Mouse (Mus musculus): ENCODE measurements around the gene Gm45140. TPM values are rescaled to one million over a fixed set of nuclear protein-coding genes. Genes with fewer than 3 reads are reported as not detected.

The Gm45140 gene
- polyA plus RNA-seq, 1 experiment from 2014 or later: 3.3 TPM

DNA sequence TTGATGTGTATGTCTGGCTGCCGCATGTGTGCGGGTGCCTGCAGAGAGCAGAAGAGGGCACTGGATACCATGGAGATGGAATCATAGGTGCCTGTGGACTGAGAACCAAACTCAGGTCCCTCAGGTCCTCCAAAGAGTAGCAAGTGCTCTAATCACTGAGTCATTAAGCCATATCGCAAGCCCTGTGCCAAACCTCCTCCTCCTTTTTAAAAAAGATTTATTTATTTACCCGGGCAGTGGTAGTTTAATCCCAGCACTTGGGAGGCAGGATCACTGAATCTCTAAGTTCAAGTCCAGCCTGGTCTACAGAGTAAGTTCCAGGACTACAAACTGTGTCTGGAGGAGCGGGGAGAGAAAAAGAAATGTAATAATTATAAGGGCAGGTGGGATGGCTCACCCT is 21.1 kb downstream of the Gm45140 start:
- ATAC-seq (ENCODE audit: insufficient read depth) (no peak), DNase-seq (no peak)
- TF ChIP-seq CTCF (IDR thresholded peaks at IDR 0.05; ENCODE audit: low read depth): no peak
- Histone ChIP-seq H3K4me1 (ENCODE audit: insufficient read depth) (peaks cover 5% of the 10 kb centered on the region; the same call in 1 of the 2 replicates), H3K9ac (no peak overlapping the region), H3K9me3 (ENCODE audit: low read depth, low read length) (no peaks in the 10 kb centered on the region), H3K36me3 (ENCODE audit: insufficient read depth) (peaks cover 51% of the 10 kb centered on the region), H3K27me3 (ENCODE audit: insufficient read depth, low read length) (no peaks in the 10 kb centered on the region), H3K4me2 (no peak overlapping the region), H3K4me3 (ENCODE audit: low read depth, low read length) (no peak overlapping the region), H3K27ac (ENCODE audit: low read depth) (no peak overlapping the region)
- 91% methylated on average over 5 of the region's 5 CpGs for WGBS

DNA sequence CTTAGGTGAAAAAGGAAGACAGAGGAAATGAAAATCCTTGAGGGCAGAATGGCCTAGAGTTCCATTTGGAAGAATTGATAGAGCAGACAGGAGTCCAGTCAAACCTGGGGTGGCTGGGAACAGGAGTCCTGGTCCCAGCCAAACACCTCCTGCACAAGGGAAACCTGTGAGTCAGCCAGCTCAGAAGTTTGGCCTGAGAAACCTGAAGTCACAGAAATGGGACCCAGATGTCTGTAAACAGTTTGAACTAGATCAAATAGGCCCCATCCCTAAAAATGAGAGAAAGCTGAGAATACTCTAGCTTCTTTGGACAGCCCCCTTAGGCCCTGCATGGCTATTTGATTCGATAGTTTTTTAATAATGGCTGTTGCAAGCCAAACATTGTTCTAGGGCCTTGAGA is 22.9 kb downstream of the Gm45140 start:
- ATAC-seq (ENCODE audit: insufficient read depth) (no peak), DNase-seq (no peak)
- no peaks in the 10 kb centered on the region for H3K27me3 ChIP-seq (ENCODE audit: insufficient read depth, low read length)
- TF ChIP-seq CTCF (IDR thresholded peaks at IDR 0.05; ENCODE audit: low read depth): no peak
- peaks cover 32% of the 10 kb centered on the region for H3K36me3 ChIP-seq (ENCODE audit: insufficient read depth)
- 90% methylated on average over 1 of the region's 1 CpGs for WGBS
- H3K4me3 ChIP-seq (ENCODE audit: low read depth, low read length): peak overlapping the region; percentile 77
- H3K9me3 ChIP-seq (ENCODE audit: low read depth, low read length): no peaks in the 10 kb centered on the region
- no peak overlapping the region for H3K9ac ChIP-seq
- peaks cover 5% of the 10 kb centered on the region; the same call in 1 of the 2 replicates for H3K4me1 ChIP-seq (ENCODE audit: insufficient read depth)
- H3K27ac ChIP-seq (ENCODE audit: low read depth): peak overlapping the region; percentile 77
- H3K4me2 ChIP-seq: peak overlapping the region; percentile 74

DNA sequence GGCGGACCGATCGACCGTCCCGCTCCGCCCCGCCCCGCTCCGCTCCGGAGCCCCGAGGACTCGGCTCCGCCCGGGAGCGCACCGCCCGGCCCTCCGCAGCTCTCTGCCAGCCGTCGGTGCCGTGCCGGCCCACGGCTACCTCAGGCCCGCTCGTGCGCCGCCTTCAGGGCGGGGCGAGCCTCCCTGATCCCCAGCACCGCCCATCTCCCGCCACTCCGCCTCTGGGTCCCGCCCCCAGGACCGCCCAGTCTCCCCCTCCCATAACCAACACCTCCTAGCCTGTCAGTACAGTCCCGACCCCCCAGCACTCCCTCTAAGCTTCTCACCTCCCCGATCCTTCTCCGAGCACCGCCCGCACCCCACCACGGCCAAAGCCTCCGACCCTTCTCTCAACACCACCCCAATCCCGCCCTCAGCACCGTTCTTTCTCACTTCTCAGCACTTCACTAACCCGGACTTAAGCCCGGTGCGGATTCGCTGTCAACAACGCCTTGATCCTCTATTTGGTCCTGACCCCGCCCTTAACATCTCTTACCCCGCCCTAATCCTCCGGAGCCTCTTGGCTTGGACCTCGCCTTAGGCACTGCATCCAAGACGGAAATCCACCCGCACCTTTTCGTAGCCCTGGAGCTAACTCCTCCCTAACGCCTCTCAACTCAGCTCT is 23.8 kb downstream of the Gm45140 start, which contains the start of gene Rab43:
TSS of gene Rab43 (minus strand) at position 490 of the 664 bp plus-strand sequence.
- H3K9me3 ChIP-seq (ENCODE audit: low read depth, low read length): no peaks in the 10 kb centered on the region
- TF ChIP-seq CTCF (IDR thresholded peaks at IDR 0.05; ENCODE audit: low read depth): peak; percentile 28; the same call in 1 of the 2 replicates
- peak within 1 kb of the TSS; percentile 83 for H3K27ac ChIP-seq (ENCODE audit: low read depth)
- under 1% methylated on average over 56 of the region's 56 CpGs for WGBS
- DNase-seq (peak; percentile 95), ATAC-seq (ENCODE audit: insufficient read depth) (peak; percentile 96)
- peaks cover 5% of the 10 kb centered on the region; the same call in 1 of the 2 replicates for H3K4me1 ChIP-seq (ENCODE audit: insufficient read depth)
- peak within 1 kb of the TSS; percentile 77 for H3K9ac ChIP-seq
- no peaks in the 10 kb centered on the region for H3K27me3 ChIP-seq (ENCODE audit: insufficient read depth, low read length)
- H3K4me2 ChIP-seq: peak within 1 kb of the TSS; percentile 74
- peak within 1 kb of the TSS; percentile 77 for H3K4me3 ChIP-seq (ENCODE audit: low read depth, low read length)
- H3K36me3 ChIP-seq (ENCODE audit: insufficient read depth): peaks cover 24% of the 10 kb centered on the region; the same call in 1 of the 2 replicates

DNA sequence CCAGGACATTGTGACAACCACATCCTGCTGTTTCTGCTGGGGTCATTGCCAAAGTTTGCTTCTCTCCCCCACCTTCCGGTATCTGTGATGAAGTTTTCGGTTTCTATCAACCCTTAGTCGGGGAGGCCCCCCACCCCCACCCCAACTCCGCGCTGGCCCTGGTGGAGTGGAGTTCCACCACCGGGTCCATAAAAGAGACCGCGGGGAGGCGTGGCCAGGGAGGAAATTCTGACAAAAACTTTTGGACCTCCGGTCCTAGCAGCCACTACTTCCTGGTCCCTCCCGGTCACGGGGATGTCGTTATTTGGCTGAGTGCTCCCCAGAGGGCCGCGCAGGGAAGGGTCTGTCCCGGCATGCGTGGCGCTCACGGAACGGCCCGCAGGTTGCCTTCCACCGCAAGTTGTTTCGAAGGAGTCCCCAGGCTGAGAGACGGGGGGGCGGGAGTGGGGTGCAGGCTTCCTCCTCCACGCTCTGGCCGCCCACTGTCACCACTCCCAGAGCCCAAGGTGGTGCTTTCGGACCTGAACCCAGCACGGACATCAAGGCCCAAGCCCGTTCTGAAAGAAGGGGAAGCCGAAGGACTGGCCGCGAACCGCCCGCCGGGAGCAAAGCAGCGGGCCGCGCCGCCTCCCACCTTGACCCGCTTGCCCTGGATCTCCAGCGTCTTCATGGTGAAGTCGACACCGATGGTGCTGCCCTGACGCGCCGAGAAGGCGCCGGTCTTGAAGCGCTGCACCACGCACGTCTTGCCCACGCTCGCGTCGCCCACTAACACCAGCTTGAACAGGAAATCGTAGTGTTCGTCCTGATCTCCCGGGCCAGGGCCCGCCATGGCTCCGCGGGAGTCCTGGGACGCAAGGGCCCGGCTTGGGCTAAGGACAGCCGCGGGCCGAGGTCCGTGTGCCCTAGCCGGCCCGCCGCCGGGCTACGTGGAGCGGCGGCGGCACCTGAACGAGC is 24.6 kb downstream of the Gm45140 start:
- H3K9me3 ChIP-seq (ENCODE audit: low read depth, low read length): no peaks in the 10 kb centered on the region
- H3K36me3 ChIP-seq (ENCODE audit: insufficient read depth): peaks cover 17% of the 10 kb centered on the region; the same call in 1 of the 2 replicates
- H3K4me2 ChIP-seq: peak overlapping the region; percentile 74
- peaks cover 5% of the 10 kb centered on the region; the same call in 1 of the 2 replicates for H3K4me1 ChIP-seq (ENCODE audit: insufficient read depth)
- peak overlapping the region; percentile 77 for H3K9ac ChIP-seq
- peak overlapping the region; percentile 77 for H3K4me3 ChIP-seq (ENCODE audit: low read depth, low read length)
- no peak for TF ChIP-seq CTCF (IDR thresholded peaks at IDR 0.05; ENCODE audit: low read depth)
- under 1% methylated on average over 77 of the region's 77 CpGs for WGBS
- DNase-seq: peak; percentile 68
- ATAC-seq (ENCODE audit: insufficient read depth): peak; percentile 63
- H3K27ac ChIP-seq (ENCODE audit: low read depth): peak overlapping the region; percentile 83
- no peaks in the 10 kb centered on the region for H3K27me3 ChIP-seq (ENCODE audit: insufficient read depth, low read length)

DNA sequence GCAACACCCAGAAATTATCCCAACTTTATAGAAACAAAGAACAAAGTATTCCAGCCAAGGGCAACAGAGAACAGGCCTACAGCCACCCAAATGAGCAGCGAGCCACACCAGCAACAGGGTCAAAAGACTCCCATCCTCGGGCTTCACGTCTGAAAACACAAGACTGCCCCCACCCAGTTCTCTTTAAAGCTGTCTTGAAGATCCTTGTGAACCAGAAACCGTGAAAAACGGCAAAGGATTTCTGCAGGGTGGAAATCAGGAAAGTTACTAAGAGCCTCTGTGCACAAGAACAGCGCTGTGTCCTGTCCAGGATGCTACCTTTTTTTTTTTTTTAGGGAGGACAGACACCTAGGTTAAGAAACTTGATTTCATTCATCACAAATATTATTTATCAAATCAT is 25.3 kb downstream of the Gm45140 start:
- peaks cover 16% of the 10 kb centered on the region; the same call in 1 of the 2 replicates for H3K36me3 ChIP-seq (ENCODE audit: insufficient read depth)
- H3K9ac ChIP-seq: peak overlapping the region; percentile 77; the same call in 1 of the 2 replicates
- peak overlapping the region; percentile 77 for H3K4me3 ChIP-seq (ENCODE audit: low read depth, low read length)
- DNase-seq: no peak
- no peak for TF ChIP-seq CTCF (IDR thresholded peaks at IDR 0.05; ENCODE audit: low read depth)
- 34% methylated on average over 6 of the region's 6 CpGs for WGBS
- ATAC-seq (ENCODE audit: insufficient read depth): no peak
- peaks cover 5% of the 10 kb centered on the region; the same call in 1 of the 2 replicates for H3K4me1 ChIP-seq (ENCODE audit: insufficient read depth)
- peak overlapping the region; percentile 74 for H3K4me2 ChIP-seq
- H3K27ac ChIP-seq (ENCODE audit: low read depth): peak overlapping the region; percentile 27; the same call in 1 of the 2 replicates
- H3K9me3 ChIP-seq (ENCODE audit: low read depth, low read length): no peaks in the 10 kb centered on the region
- H3K27me3 ChIP-seq (ENCODE audit: insufficient read depth, low read length): no peaks in the 10 kb centered on the region

DNA sequence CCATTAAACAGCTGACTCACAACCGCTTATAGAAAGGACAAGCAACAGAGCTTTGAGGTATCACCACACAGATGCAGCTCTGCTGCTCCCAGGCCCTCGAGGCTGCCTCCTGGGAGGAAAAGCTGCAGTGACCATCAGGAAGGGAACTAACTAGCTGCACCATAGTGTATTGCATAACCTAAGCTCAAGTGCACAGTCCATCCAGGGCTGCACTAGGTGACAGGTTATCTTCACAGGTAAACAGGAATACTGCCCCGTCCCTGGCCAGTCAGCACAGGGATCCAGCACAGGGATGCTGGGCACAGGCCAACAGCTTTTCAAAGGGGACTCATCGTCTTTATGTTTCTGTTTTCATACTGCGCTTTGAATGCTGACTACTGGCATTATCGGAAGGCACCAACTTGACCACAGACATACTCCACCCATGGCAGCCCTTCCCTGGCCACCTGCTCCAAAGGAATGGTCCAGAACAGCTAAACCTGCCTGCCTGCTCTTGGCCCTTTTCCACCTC is 25.9 kb downstream of the Gm45140 start:
- Histone ChIP-seq H3K27ac (ENCODE audit: low read depth) (no peak overlapping the region), H3K4me2 (peak overlapping the region; percentile 74), H3K27me3 (ENCODE audit: insufficient read depth, low read length) (no peaks in the 10 kb centered on the region), H3K9me3 (ENCODE audit: low read depth, low read length) (no peaks in the 10 kb centered on the region), H3K4me3 (ENCODE audit: low read depth, low read length) (peak overlapping the region; percentile 77), H3K9ac (no peak overlapping the region; the same call in 1 of the 2 replicates), H3K36me3 (ENCODE audit: insufficient read depth) (peaks cover 16% of the 10 kb centered on the region; the same call in 1 of the 2 replicates), H3K4me1 (ENCODE audit: insufficient read depth) (peaks cover 5% of the 10 kb centered on the region; the same call in 1 of the 2 replicates)
- no peak for ATAC-seq (ENCODE audit: insufficient read depth)
- DNase-seq: no peak
- 83% methylated on average over 6 of the region's 6 CpGs for WGBS
- no peak for TF ChIP-seq CTCF (IDR thresholded peaks at IDR 0.05; ENCODE audit: low read depth)

Measured in lung, embryonic 14.5 days (tissue).